Mouse (Mus musculus): ENCODE data around the gene Bcdin3d. TPM values are rescaled to one million over a fixed set of nuclear protein-coding genes. Genes with fewer than 3 reads are reported as not detected.

The Bcdin3d gene
- total RNA-seq, 1 experiment from 2014 or later, result 11.3 TPM

- ATAC-seq (ENCODE audit: extremely low read depth, insufficient number of reproducible peaks, low FRiP score, poor library complexity, severe bottlenecking), result no peak
Measured at GRCm38 (mm10) chr15:99484745-99485144, 10.2 kb upstream of the Bcdin3d start.

- no peak for ATAC-seq (ENCODE audit: extremely low read depth, insufficient number of reproducible peaks, low FRiP score, poor library complexity, severe bottlenecking)
Measured at GRCm38 (mm10) chr15:99475814-99476213, 1.3 kb upstream of the Bcdin3d start.

- no peak for ATAC-seq (ENCODE audit: extremely low read depth, insufficient number of reproducible peaks, low FRiP score, poor library complexity, severe bottlenecking)
Measured at GRCm38 (mm10) chr15:99473801-99474575, 542 bp downstream of the Bcdin3d start.

GRCm38 (mm10) chr15:99472972-99473371 is 1.6 kb downstream of the Bcdin3d start:
- ATAC-seq (ENCODE audit: extremely low read depth, insufficient number of reproducible peaks, low FRiP score, poor library complexity, severe bottlenecking), result no peak

- no peak for ATAC-seq (ENCODE audit: extremely low read depth, insufficient number of reproducible peaks, low FRiP score, poor library complexity, severe bottlenecking)
Measured at GRCm38 (mm10) chr15:99471677-99472063, 2.9 kb downstream of the Bcdin3d start.

- no peak for ATAC-seq (ENCODE audit: extremely low read depth, insufficient number of reproducible peaks, low FRiP score, poor library complexity, severe bottlenecking)
Measured at GRCm38 (mm10) chr15:99470971-99471676, 3.4 kb downstream of the Bcdin3d start.

- ATAC-seq (ENCODE audit: extremely low read depth, insufficient number of reproducible peaks, low FRiP score, poor library complexity, severe bottlenecking), result no peak
Measured at GRCm38 (mm10) chr15:99470224-99470761, 4.2 kb downstream of the Bcdin3d start.

- no peak for ATAC-seq (ENCODE audit: extremely low read depth, insufficient number of reproducible peaks, low FRiP score, poor library complexity, severe bottlenecking)
Measured at GRCm38 (mm10) chr15:99469736-99470135, 4.8 kb downstream of the Bcdin3d start.

- peak; percentile 63 for ATAC-seq (ENCODE audit: extremely low read depth, insufficient number of reproducible peaks, low FRiP score, poor library complexity, severe bottlenecking)
Measured at GRCm38 (mm10) chr15:99469067-99469466, 5.5 kb downstream of the Bcdin3d start.

- no peak for ATAC-seq (ENCODE audit: extremely low read depth, insufficient number of reproducible peaks, low FRiP score, poor library complexity, severe bottlenecking)
Measured at GRCm38 (mm10) chr15:99463194-99463593, 11.3 kb downstream of the Bcdin3d start.

GRCm38 (mm10) chr15:99457606-99458401 is 16.7 kb downstream of the Bcdin3d start, which contains the start of gene Nckap5l:
Nckap5l (minus strand) TSS chr15:99457748.
- peak; percentile 74 for ATAC-seq (ENCODE audit: extremely low read depth, insufficient number of reproducible peaks, low FRiP score, poor library complexity, severe bottlenecking)

- no peak for ATAC-seq (ENCODE audit: extremely low read depth, insufficient number of reproducible peaks, low FRiP score, poor library complexity, severe bottlenecking)
Measured at GRCm38 (mm10) chr15:99456963-99457605, 17.4 kb downstream of the Bcdin3d start.

- ATAC-seq (ENCODE audit: extremely low read depth, insufficient number of reproducible peaks, low FRiP score, poor library complexity, severe bottlenecking), result no peak
Measured at GRCm38 (mm10) chr15:99456338-99456962, 18.1 kb downstream of the Bcdin3d start.

GRCm38 (mm10) chr15:99455415-99455814 is 19.1 kb downstream of the Bcdin3d start:
- no peak for ATAC-seq (ENCODE audit: extremely low read depth, insufficient number of reproducible peaks, low FRiP score, poor library complexity, severe bottlenecking)

GRCm38 (mm10) chr15:99454585-99455279 is 19.8 kb downstream of the Bcdin3d start:
- no peak for ATAC-seq (ENCODE audit: extremely low read depth, insufficient number of reproducible peaks, low FRiP score, poor library complexity, severe bottlenecking)

GRCm38 (mm10) chr15:99453153-99453900 is 21.2 kb downstream of the Bcdin3d start:
- ATAC-seq (ENCODE audit: extremely low read depth, insufficient number of reproducible peaks, low FRiP score, poor library complexity, severe bottlenecking), result no peak

GRCm38 (mm10) chr15:99449751-99450280 is 24.7 kb downstream of the Bcdin3d start:
- no peak for ATAC-seq (ENCODE audit: extremely low read depth, insufficient number of reproducible peaks, low FRiP score, poor library complexity, severe bottlenecking)

All from neutrophil, adult 5-6 weeks (primary cell).